Mouse (Mus musculus) kidney, adult 18-20 months (tissue): ENCODE data around the gene Aoah.

Source experiments
- DNase-seq: peaks from one replicate; pipeline ENCODE4 v3.0.0; 2021

Aoah gene

GRCm38 (mm10) chr13:20793901-20794300 is at the start of gene Aoah:
Gene Aoah, plus strand, starts transcription at chr13:20794113.
- DNase-seq, result peak; percentile 51

GRCm38 (mm10) chr13:20754843-20755242 is 39.1 kb upstream of the Aoah start:
- DNase-seq, result no peak

- DNase-seq, result no peak
These were observed 10.3 kb upstream of the Aoah start for GRCm38 (mm10) chr13:20783648-20784047.

- peak; percentile 31 for DNase-seq
These were observed 9.9 kb upstream of the Aoah start for GRCm38 (mm10) chr13:20784060-20784459.

GRCm38 (mm10) chr13:20785960-20786359 is 8.0 kb upstream of the Aoah start:
- DNase-seq, result no peak

- DNase-seq, result peak; percentile 59
These were observed 7.1 kb upstream of the Aoah start for GRCm38 (mm10) chr13:20786825-20787245.

GRCm38 (mm10) chr13:20787952-20788351 is 6.0 kb upstream of the Aoah start:
- DNase-seq, result no peak

GRCm38 (mm10) chr13:20796651-20797050 is 2.7 kb downstream of the Aoah start:
- peak; percentile 29 for DNase-seq

- DNase-seq, result no peak
These were observed 4.6 kb downstream of the Aoah start for GRCm38 (mm10) chr13:20798536-20798935.

GRCm38 (mm10) chr13:20799772-20800171 is 5.9 kb downstream of the Aoah start:
- DNase-seq, result no peak

GRCm38 (mm10) chr13:20800569-20800968 is 6.7 kb downstream of the Aoah start:
- DNase-seq, result no peak

- no peak for DNase-seq
These were observed 18.0 kb downstream of the Aoah start for GRCm38 (mm10) chr13:20811782-20812406.

GRCm38 (mm10) chr13:20816385-20816784 is 22.5 kb downstream of the Aoah start:
- DNase-seq, result no peak

GRCm38 (mm10) chr13:20820712-20821328 is 26.9 kb downstream of the Aoah start:
- no peak for DNase-seq

- peak; percentile 20 for DNase-seq
These were observed 34.8 kb downstream of the Aoah start for GRCm38 (mm10) chr13:20828728-20829127.

- DNase-seq, result peak; percentile 34
These were observed 35.4 kb downstream of the Aoah start for GRCm38 (mm10) chr13:20829181-20829900.

- no peak for DNase-seq
These were observed 62.0 kb downstream of the Aoah start for GRCm38 (mm10) chr13:20855893-20856292.

- peak; percentile 7 for DNase-seq
These were observed 105.5 kb downstream of the Aoah start for GRCm38 (mm10) chr13:20899372-20899771.

GRCm38 (mm10) chr13:20900396-20900971 is 106.6 kb downstream of the Aoah start:
- DNase-seq, result peak; percentile 42

- DNase-seq, result no peak
These were observed 107.1 kb downstream of the Aoah start for GRCm38 (mm10) chr13:20900972-20901457.

GRCm38 (mm10) chr13:20901634-20902135 is 107.8 kb downstream of the Aoah start:
- DNase-seq, result no peak

GRCm38 (mm10) chr13:20904118-20904517 is 110.2 kb downstream of the Aoah start:
- no peak for DNase-seq

- DNase-seq, result no peak
These were observed 111.3 kb downstream of the Aoah start for GRCm38 (mm10) chr13:20905195-20905594.
